Mouse (Mus musculus) lung, embryonic 14.5 days (tissue): Measurements from ENCODE around the gene Capn1. TPM values are rescaled to one million over a fixed set of nuclear protein-coding genes. Genes with fewer than 3 reads are reported as not detected.
A peak's percentile ranks its signal among the peaks of the same experiment; 100 is the strongest.

Experiments used
- ATAC-seq: fragments of 200-750 bp; cut with Nextera tagmentation; 2 replicates; pipeline ENCODE4 v1.8.0; 2017; ENCODE audit warnings: mild to moderate bottlenecking, moderate TSS enrichment, moderate library complexity; ENCODE audit not compliant: insufficient read depth
- DNase-seq: peaks from one replicate; pipeline ENCODE4 v3.0.0-alpha.2; 2015
- H3K27ac ChIP-seq: fragments of 300-500 bp; sonication (generic); 2 replicates; pipeline ENCODE4 v1.5.1; 2014; ENCODE audit warnings: low read depth, mild to moderate bottlenecking, moderate library complexity
- H3K27me3 ChIP-seq: fragments of 300-500 bp; sonication (generic); 2 replicates; pipeline ENCODE4 v1.6.1; 2014; ENCODE audit warnings: low read length, control low read depth; ENCODE audit not compliant: insufficient read depth
- H3K36me3 ChIP-seq: fragments of 300-500 bp; sonication (generic); 2 replicates; pipeline ENCODE4 v1.6.1; 2014; ENCODE audit warnings: control low read depth; ENCODE audit not compliant: insufficient read depth
- H3K4me1 ChIP-seq: fragments of 300-500 bp; sonication (generic); 2 replicates; pipeline ENCODE4 v1.6.1; 2014; ENCODE audit warnings: antibody characterized with exemption, control low read depth; ENCODE audit not compliant: insufficient read depth
- H3K4me2 ChIP-seq: fragments of 300-500 bp; sonication (generic); 2 replicates; pipeline ENCODE4 v1.6.1; 2014; ENCODE audit warnings: mild to moderate bottlenecking
- H3K4me3 ChIP-seq: fragments of 300-500 bp; sonication (generic); 2 replicates; pipeline ENCODE4 v1.5.1; 2014; ENCODE audit warnings: low read depth, low read length
- H3K9ac ChIP-seq: fragments of 300-500 bp; sonication (generic); 2 replicates; pipeline ENCODE4 v1.6.1; 2014
- H3K9me3 ChIP-seq: fragments of 300-500 bp; sonication (generic); 2 replicates; pipeline ENCODE4 v1.6.1; 2016; ENCODE audit warnings: low read depth, low read length, control low read depth
- CTCF ChIP-seq: IDR thresholded peaks from 2 replicates; pipeline ENCODE4 v1.5.1; 2016; ENCODE audit warnings: antibody characterized with exemption, low read depth
- WGBS: fragments of 180-500 bp; shearing (Covaris S2); extraction: QIAGEN DNeasy Blood & Tissue Kit; methylation state at CpG from one replicate; pipeline ENCODE4 v1.1.7; 2014; 5-methylcytosine and 5-hydroxymethylcytosine counted together
- polyA plus RNA-seq: library from polyadenylated mRNA; unstranded; fragments of >200 nt; fragmentation: Nextera tagmentation; extraction: Ambion mirVana; gene quantifications from 2 replicates; pipeline ENCODE4 v1.2.1, GENCODE M21; 2014

Gene Capn1
- polyA plus RNA-seq, 1 experiment from 2014 or later, result 9.6 TPM

- no peaks in the 10 kb centered on the region for H3K27me3 ChIP-seq
- no peak overlapping the region for H3K4me3 ChIP-seq
- H3K9ac ChIP-seq, result no peak overlapping the region
- no peaks in the 10 kb centered on the region for H3K36me3 ChIP-seq
- no peak overlapping the region for H3K27ac ChIP-seq
- no peaks in the 10 kb centered on the region for H3K4me1 ChIP-seq
- no peak overlapping the region for H3K4me2 ChIP-seq
- no peak for ATAC-seq
- no peak for DNase-seq
- no peaks in the 10 kb centered on the region for H3K9me3 ChIP-seq
- WGBS, result 80% methylated on average over 13 of the region's 13 CpGs
- no peak for TF ChIP-seq CTCF
These were observed 8.7 kb downstream of the Capn1 start for GRCm38 (mm10) chr19:6007013-6007412.

- 45% methylated on average over 11 of the region's 11 CpGs for WGBS
- Histone ChIP-seq H3K36me3 (no peaks in the 10 kb centered on the region), H3K27me3 (no peaks in the 10 kb centered on the region), H3K9ac (no peak overlapping the region), H3K4me3 (no peak overlapping the region), H3K4me2 (no peak overlapping the region), H3K4me1 (no peaks in the 10 kb centered on the region), H3K9me3 (no peaks in the 10 kb centered on the region), H3K27ac (no peak overlapping the region)
- no peak for TF ChIP-seq CTCF
- ATAC-seq (no peak), DNase-seq (peak; percentile 13)
These were observed 10.2 kb downstream of the Capn1 start for GRCm38 (mm10) chr19:6005541-6005940.

DNA sequence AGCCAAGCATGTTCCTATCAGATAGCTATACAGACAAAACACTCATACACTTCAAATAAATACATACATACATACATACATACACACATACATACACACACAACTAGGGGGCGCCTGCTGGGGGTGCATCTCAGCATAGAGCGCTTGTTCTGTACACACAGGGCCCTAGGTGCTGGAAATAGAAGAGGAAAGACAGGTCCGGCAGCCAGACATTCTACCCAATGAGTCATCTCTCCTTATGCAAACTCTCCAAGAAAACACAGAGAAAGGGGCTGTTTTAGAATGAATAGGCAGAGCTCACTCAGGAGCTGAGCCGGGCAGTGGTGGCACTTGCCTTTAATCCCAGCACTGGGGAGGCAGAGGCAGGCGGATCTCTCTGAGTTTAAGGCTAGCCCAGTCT, 15.7 kb downstream of the Capn1 start:
- no peaks in the 10 kb centered on the region for H3K4me1 ChIP-seq
- H3K36me3 ChIP-seq, result no peaks in the 10 kb centered on the region
- no peaks in the 10 kb centered on the region for H3K27me3 ChIP-seq
- no peak overlapping the region for H3K27ac ChIP-seq
- DNase-seq, result no peak
- 62% methylated on average over 5 of the region's 5 CpGs for WGBS
- H3K9me3 ChIP-seq, result no peaks in the 10 kb centered on the region
- no peak for ATAC-seq
- H3K4me2 ChIP-seq, result no peak overlapping the region
- no peak overlapping the region for H3K9ac ChIP-seq
- TF ChIP-seq CTCF, result 0 out of 2 replicates have a peak, but pooled peaks have one; percentile 3
- H3K4me3 ChIP-seq, result no peak overlapping the region

DNA sequence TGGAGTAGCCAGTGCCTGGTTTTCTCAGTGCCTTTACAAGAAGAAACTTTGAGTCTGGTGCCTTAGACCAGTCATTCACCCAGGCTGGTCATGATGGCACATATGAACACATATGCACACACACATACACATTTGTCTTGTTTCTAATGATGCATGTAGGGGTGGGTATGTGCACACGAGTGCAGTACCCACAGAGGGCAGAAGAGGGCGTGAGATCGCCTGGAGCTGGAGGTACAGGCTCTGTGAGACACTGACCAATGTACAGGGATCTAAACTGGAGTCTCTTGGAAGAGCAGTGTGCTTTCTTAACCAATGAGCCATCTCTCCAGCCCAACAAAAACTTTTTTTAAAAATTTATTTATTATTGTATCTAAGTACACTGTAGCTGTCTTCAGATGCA, 17.5 kb downstream of the Capn1 start:
- Histone ChIP-seq H3K4me3 (no peak overlapping the region), H3K27ac (no peak overlapping the region)

DNA sequence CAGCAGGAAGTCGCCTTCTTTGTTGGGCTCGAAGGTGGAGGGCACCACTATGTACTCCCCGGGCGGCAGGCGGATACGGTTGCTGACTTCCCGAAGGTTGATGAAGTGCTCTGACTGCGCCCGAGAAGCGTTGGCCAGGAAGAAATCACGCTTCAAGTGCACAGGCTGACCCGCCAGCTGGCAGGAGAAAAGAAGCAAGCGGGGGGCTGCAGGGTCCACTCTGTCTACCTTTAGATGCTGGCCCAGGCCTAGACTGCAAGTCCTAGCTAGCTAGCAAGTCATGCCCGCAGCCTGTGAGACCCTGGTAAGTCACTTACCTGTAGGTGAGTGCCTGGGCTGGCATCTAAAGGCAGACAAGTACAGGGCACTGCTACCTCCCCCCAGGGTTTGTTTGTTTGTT, 21.0 kb downstream of the Capn1 start:
- Histone ChIP-seq H3K27me3 (no peaks in the 10 kb centered on the region), H3K9ac (no peak overlapping the region), H3K36me3 (0 out of 2 replicates have a peak, but pooled peaks cover 2% of the 10 kb centered on the region), H3K27ac (no peak overlapping the region), H3K4me1 (no peaks in the 10 kb centered on the region), H3K9me3 (no peaks in the 10 kb centered on the region), H3K4me2 (no peak overlapping the region), H3K4me3 (no peak overlapping the region)
- ATAC-seq (no peak), DNase-seq (no peak)
- WGBS, result 74% methylated on average over 14 of the region's 14 CpGs
- no peak for TF ChIP-seq CTCF

More for the DNA sequence above, 17.5 kb downstream of the Capn1 start:
- Histone ChIP-seq H3K27me3 (no peaks in the 10 kb centered on the region), H3K9me3 (no peaks in the 10 kb centered on the region), H3K4me1 (no peaks in the 10 kb centered on the region), H3K36me3 (no peaks in the 10 kb centered on the region), H3K4me2 (no peak overlapping the region), H3K9ac (no peak overlapping the region)
- no peak for DNase-seq
- WGBS, result 81% methylated on average over 3 of the region's 3 CpGs
- ATAC-seq, result no peak
- TF ChIP-seq CTCF, result peak; percentile 16; the same call in 1 of the 2 replicates

DNA sequence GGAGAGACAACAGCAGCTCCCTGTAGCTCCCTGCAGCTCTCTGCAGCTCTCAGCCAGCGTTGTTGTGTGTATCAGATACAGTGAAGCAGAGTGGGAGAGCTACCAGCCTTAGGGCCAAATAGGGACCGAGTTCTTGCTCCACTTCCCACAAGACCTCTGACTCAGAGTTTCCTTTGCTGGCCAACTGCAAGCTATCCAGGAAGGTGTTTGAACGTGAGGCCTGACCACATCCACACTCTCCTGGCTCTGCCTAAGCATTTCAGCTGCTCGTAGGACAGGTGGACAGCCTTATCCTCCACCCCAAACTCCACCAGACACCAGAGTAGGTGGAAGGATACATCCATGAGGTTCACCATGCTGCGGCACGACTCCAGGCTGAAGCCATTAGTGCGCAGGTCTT, 23.7 kb downstream of the Capn1 start:
- Histone ChIP-seq H3K36me3 (0 out of 2 replicates have a peak, but pooled peaks cover 2% of the 10 kb centered on the region), H3K9ac (no peak overlapping the region), H3K9me3 (no peaks in the 10 kb centered on the region), H3K4me3 (no peak overlapping the region), H3K4me2 (no peak overlapping the region), H3K27me3 (no peaks in the 10 kb centered on the region), H3K4me1 (peaks cover 9% of the 10 kb centered on the region), H3K27ac (no peak overlapping the region)
- 74% methylated on average over 7 of the region's 7 CpGs for WGBS
- TF ChIP-seq CTCF, result no peak
- DNase-seq (no peak), ATAC-seq (no peak)

- Histone ChIP-seq H3K27ac (no peak overlapping the region), H3K4me1 (peaks cover 9% of the 10 kb centered on the region), H3K27me3 (no peaks in the 10 kb centered on the region), H3K4me3 (no peak overlapping the region), H3K36me3 (0 out of 2 replicates have a peak, but pooled peaks cover 2% of the 10 kb centered on the region), H3K9me3 (no peaks in the 10 kb centered on the region), H3K9ac (no peak overlapping the region), H3K4me2 (no peak overlapping the region)
- no peak for TF ChIP-seq CTCF
- DNase-seq, result no peak
- 80% methylated on average over 7 of the region's 7 CpGs for WGBS
- ATAC-seq, result no peak
These were observed 24.2 kb downstream of the Capn1 start for GRCm38 (mm10) chr19:5991467-5991866.

- H3K27me3 ChIP-seq, result no peaks in the 10 kb centered on the region
- no peak overlapping the region for H3K9ac ChIP-seq
- H3K4me2 ChIP-seq, result no peak overlapping the region
- no peak overlapping the region for H3K4me3 ChIP-seq
- 0 out of 2 replicates have a peak, but pooled peaks cover 2% of the 10 kb centered on the region for H3K36me3 ChIP-seq
- no peak for TF ChIP-seq CTCF
- 61% methylated on average over 1 of the region's 1 CpGs for WGBS
- H3K27ac ChIP-seq, result no peak overlapping the region
- peaks cover 9% of the 10 kb centered on the region for H3K4me1 ChIP-seq
- ATAC-seq (no peak), DNase-seq (peak; percentile 18)
- H3K9me3 ChIP-seq, result no peaks in the 10 kb centered on the region
These were observed 24.8 kb downstream of the Capn1 start for GRCm38 (mm10) chr19:5990921-5991320.
